Mouse (Mus musculus) naive thymus-derived CD4-positive, alpha-beta T cell, adult 2 months (primary cell): ENCODE results near the gene Dbndd1.
"Not testable (repeated sequence)": the region's sequence is repeated elsewhere in the genome, so short reads cannot be mapped to it uniquely, and the experiment has no call there.

Experiments
- DNase-seq: peaks from one replicate; pipeline ENCODE4 v3.0.0-alpha.2; 2011; ENCODE audit warnings: low read depth

The Dbndd1 gene

GRCm38 (mm10) chr8:123514781-123515539 is at the start of gene Dbndd1:
TSS of gene Dbndd1 (minus strand) at chr8:123515463.
- DNase-seq, result peak; percentile 23

- not testable (repeated sequence) for DNase-seq
Observed at GRCm38 (mm10) chr8:123564221-123564620, 49.0 kb upstream of the Dbndd1 start.

GRCm38 (mm10) chr8:123537641-123538040 is 22.4 kb upstream of the Dbndd1 start:
- DNase-seq, result not testable (repeated sequence)

- no peak for DNase-seq
Observed at GRCm38 (mm10) chr8:123536990-123537380, 21.7 kb upstream of the Dbndd1 start.

- no peak for DNase-seq
Observed at GRCm38 (mm10) chr8:123536242-123536989, 21.2 kb upstream of the Dbndd1 start.

GRCm38 (mm10) chr8:123527720-123528489 is 12.6 kb upstream of the Dbndd1 start:
- no peak for DNase-seq

GRCm38 (mm10) chr8:123520048-123520447 is 4.8 kb upstream of the Dbndd1 start:
- DNase-seq, result not testable (repeated sequence)

GRCm38 (mm10) chr8:123518667-123519066 is 3.4 kb upstream of the Dbndd1 start, which contains the start of gene Gas8:
TSS of gene Gas8 (plus strand) at chr8:123518834.
- DNase-seq, result peak; percentile 88

- DNase-seq, result no peak
Observed at GRCm38 (mm10) chr8:123518172-123518571, 2.9 kb upstream of the Dbndd1 start.

- DNase-seq, result no peak
Observed at GRCm38 (mm10) chr8:123516596-123516995, 1.3 kb upstream of the Dbndd1 start.

GRCm38 (mm10) chr8:123515540-123515897 is 256 bp upstream of the Dbndd1 start:
- DNase-seq, result no peak

GRCm38 (mm10) chr8:123514136-123514535 is 1.1 kb downstream of the Dbndd1 start:
- DNase-seq, result no peak

- DNase-seq, result no peak
Observed at GRCm38 (mm10) chr8:123510819-123511218, 4.4 kb downstream of the Dbndd1 start.

- no peak for DNase-seq
Observed at GRCm38 (mm10) chr8:123507153-123507552, 8.1 kb downstream of the Dbndd1 start.

GRCm38 (mm10) chr8:123505695-123506094 is 9.6 kb downstream of the Dbndd1 start:
- no peak for DNase-seq

GRCm38 (mm10) chr8:123505267-123505666 is 10.0 kb downstream of the Dbndd1 start:
- DNase-seq, result no peak

GRCm38 (mm10) chr8:123504591-123505195 is 10.6 kb downstream of the Dbndd1 start:
- DNase-seq, result no peak

GRCm38 (mm10) chr8:123503801-123504467 is 11.3 kb downstream of the Dbndd1 start:
- no peak for DNase-seq

GRCm38 (mm10) chr8:123502192-123502591 is 13.1 kb downstream of the Dbndd1 start:
- DNase-seq, result no peak

- no peak for DNase-seq
Observed at GRCm38 (mm10) chr8:123499556-123499955, 15.7 kb downstream of the Dbndd1 start.

GRCm38 (mm10) chr8:123498963-123499362 is 16.3 kb downstream of the Dbndd1 start:
- DNase-seq, result no peak
